Mouse (Mus musculus) lung, postnatal 0 days (tissue): ENCODE data around the gene Vmn1r62. TPM values are rescaled to one million over a fixed set of nuclear protein-coding genes. Genes with fewer than 3 reads are reported as not detected.
"Not testable (repeated sequence)": the region's sequence is repeated elsewhere in the genome, so short reads cannot be mapped to it uniquely, and the experiment has no call there.

Source experiments
- ATAC-seq: fragments of 200-750 bp; cut with Nextera tagmentation; 2 replicates; pipeline ENCODE4 v1.8.0; 2017; ENCODE audit warnings: moderate library complexity
- DNase-seq: peaks from one replicate; pipeline ENCODE4 v3.0.0-alpha.2; 2016; ENCODE audit warnings: low spot score
- H3K27ac ChIP-seq: fragments of 300-500 bp; sonication (generic); 2 replicates; pipeline ENCODE4 v1.5.1; 2014; ENCODE audit warnings: antibody characterized with exemption, mild to moderate bottlenecking, low read length, mixed read lengths
- H3K27me3 ChIP-seq: fragments of 300-500 bp; sonication (generic); replicated peaks from 2 replicates; pipeline ENCODE4 v1.6.1; 2014; ENCODE audit warnings: low read length, mixed read lengths; ENCODE audit not compliant: insufficient read depth
- H3K36me3 ChIP-seq: fragments of 300-500 bp; sonication (generic); 2 replicates; pipeline ENCODE4 v1.6.1; 2014; ENCODE audit warnings: low read length, mixed read lengths; ENCODE audit not compliant: insufficient read depth
- H3K4me1 ChIP-seq: fragments of 300-500 bp; sonication (generic); 2 replicates; pipeline ENCODE4 v1.6.1; 2014; ENCODE audit warnings: antibody characterized with exemption, low read depth, low read length, mixed read lengths; ENCODE audit not compliant: insufficient read depth
- H3K4me2 ChIP-seq: fragments of 300-500 bp; sonication (generic); replicated peaks from 2 replicates; pipeline ENCODE4 v1.6.1; 2014; ENCODE audit warnings: low read depth, mild to moderate bottlenecking, low read length, moderate library complexity, mixed read lengths
- H3K4me3 ChIP-seq: fragments of 300-500 bp; sonication (generic); 2 replicates; pipeline ENCODE4 v1.5.1; 2014; ENCODE audit warnings: low read depth, low read length
- H3K9ac ChIP-seq: fragments of 300-500 bp; sonication (generic); replicated peaks from 2 replicates; pipeline ENCODE4 v1.6.1; 2014; ENCODE audit warnings: low read depth, mild to moderate bottlenecking
- H3K9me3 ChIP-seq: fragments of 300-500 bp; sonication (generic); 2 replicates; pipeline ENCODE4 v1.6.1; 2016; ENCODE audit warnings: low read length, mixed read lengths
- WGBS: fragments of 180-500 bp; shearing (Covaris S2); extraction: QIAGEN DNeasy Blood & Tissue Kit; methylation state at CpG from one replicate; pipeline ENCODE4 v1.1.7; 2014; 5-methylcytosine and 5-hydroxymethylcytosine counted together
- polyA plus RNA-seq: library from polyadenylated mRNA; unstranded; fragments of >200 nt; fragmentation: Nextera tagmentation; extraction: Ambion mirVana; gene quantifications from 2 replicates; pipeline ENCODE4 v1.2.1, GENCODE M21; 2015

The Vmn1r62 gene
- not detected in 2 replicates for polyA plus RNA-seq

DNA sequence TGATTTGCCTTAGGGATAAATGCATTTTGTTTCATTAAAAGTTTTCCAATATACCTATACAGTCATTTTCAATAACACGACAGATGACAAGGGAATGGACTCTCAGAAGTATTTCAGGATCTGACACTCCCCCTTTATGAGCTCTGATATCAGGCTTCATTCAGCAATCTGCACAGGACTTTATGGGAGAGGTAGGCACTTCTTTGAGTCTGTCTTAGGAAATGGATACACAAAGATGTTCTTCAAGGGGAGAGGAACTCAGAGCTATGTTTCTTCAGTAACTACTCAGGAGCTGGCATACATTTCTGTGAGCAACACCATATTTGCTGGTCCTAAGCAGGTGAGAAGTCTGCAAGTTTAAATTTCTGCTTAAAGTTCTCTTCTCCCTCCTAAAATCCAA, at the start of gene Vmn1r62:
Vmn1r62 (plus strand) TSS at position 301 of the 400 bp plus-strand sequence.
- ATAC-seq = not testable (repeated sequence)

More for the DNA sequence above, at the start of gene Vmn1r62:
- no CpG with 5 or more reads among the region's 1 CpGs for WGBS
- DNase-seq, H3K36me3 ChIP-seq, H3K9ac ChIP-seq, H3K27me3 ChIP-seq, H3K4me3 ChIP-seq, H3K4me2 ChIP-seq, H3K4me1 ChIP-seq, H3K27ac ChIP-seq, H3K9me3 ChIP-seq: not testable (repeated sequence)

Other genes with a start within 250 kb of the Vmn1r62 start
- not detected in 2 replicates for gene Vmn1r59, start 216.9 kb upstream of the Vmn1r62 start, polyA plus RNA-seq
- gene Vmn2r28, start 179.7 kb upstream of the Vmn1r62 start, polyA plus RNA-seq = not detected in 2 replicates
- not detected in 2 replicates for gene Vmn1r60, start 126.3 kb upstream of the Vmn1r62 start, polyA plus RNA-seq
- gene Vmn1r61, start 60.3 kb upstream of the Vmn1r62 start, polyA plus RNA-seq = not detected in 2 replicates
- gene Vmn1r63, start 131.8 kb downstream of the Vmn1r62 start, polyA plus RNA-seq = not detected in 2 replicates
- not detected in 2 replicates for gene Vmn1r64, start 210.9 kb downstream of the Vmn1r62 start, polyA plus RNA-seq